Mouse (Mus musculus) ES-E14 (cell line): ENCODE data around the gene Tpcn2.

Experiments used
- CHD2 ChIP-seq: IDR thresholded peaks from 2 replicates; pipeline ENCODE4 v1.6.1; 2014; ENCODE audit warnings: mild to moderate bottlenecking, low read depth, low read length, inconsistent platforms
- HCFC1 ChIP-seq: IDR thresholded peaks from 2 replicates; pipeline ENCODE4 v1.6.1; 2012; ENCODE audit warnings: low read length, inconsistent platforms, borderline replicate concordance; ENCODE audit not compliant: insufficient read depth
- MAFK ChIP-seq: IDR thresholded peaks from 2 replicates; pipeline ENCODE4 v1.6.1; 2014; ENCODE audit warnings: mild to moderate bottlenecking, low read depth, low read length, inconsistent platforms; ENCODE audit not compliant: insufficient read depth
- ZC3H11A ChIP-seq: IDR thresholded peaks from 2 replicates; pipeline ENCODE4 v1.6.1; 2012; ENCODE audit warnings: low read depth, mild to moderate bottlenecking, inconsistent platforms, low read length, borderline replicate concordance
- ZNF384 ChIP-seq: IDR thresholded peaks from 2 replicates; pipeline ENCODE4 v1.6.1; 2012; ENCODE audit warnings: low read depth, low read length, inconsistent platforms

- TF ChIP-seq MAFK (no peak), HCFC1 (no peak), ZNF384 (no peak), ZC3H11A (no peak), CHD2 (no peak)
These were observed 1.7 kb upstream of the Tpcn2 start for GRCm38 (mm10) chr7:145285476-145285875.
